Mouse (Mus musculus) adrenal gland, adult 2 months (tissue): Measurements from ENCODE around the gene Prpf18. TPM values are rescaled to one million over a fixed set of nuclear protein-coding genes. Genes with fewer than 3 reads are reported as not detected.
"Not testable (repeated sequence)": the region's sequence is repeated elsewhere in the genome, so short reads cannot be mapped to it uniquely, and the experiment has no call there.

Experiments
- DNase-seq: peaks from one replicate; pipeline ENCODE4 v3.0.0; 2021
- polyA plus RNA-seq: library from polyadenylated mRNA; depleted of rRNA; stranded (reverse); fragments of >200 nt; gene quantifications from 2 replicates; pipeline ENCODE4 v1.2.3, GENCODE M21; 2012
- total RNA-seq, 2 experiments: library from RNA; stranded (reverse); gene quantifications; 2 replicates each; pipeline ENCODE4 v1.2.3; 2021

Gene Prpf18
- total and polyA plus RNA-seq, 3 experiments = 4.6 to 41.5 (median 36.9) TPM

- DNase-seq = not testable (repeated sequence)
Measured at GRCm38 (mm10) chr2:4614276-4614929, 37.5 kb downstream of the Prpf18 start.

- DNase-seq = no peak
Measured at GRCm38 (mm10) chr2:4611704-4612103, 40.2 kb downstream of the Prpf18 start.

- no peak for DNase-seq
Measured at GRCm38 (mm10) chr2:4611295-4611694, 40.6 kb downstream of the Prpf18 start.

- no peak for DNase-seq
Measured at GRCm38 (mm10) chr2:4609433-4609832, 42.5 kb downstream of the Prpf18 start.

GRCm38 (mm10) chr2:4608253-4608652 is 43.7 kb downstream of the Prpf18 start:
- DNase-seq = no peak

GRCm38 (mm10) chr2:4606559-4606958 is 45.4 kb downstream of the Prpf18 start:
- DNase-seq = no peak

- no peak for DNase-seq
Measured at GRCm38 (mm10) chr2:4603361-4603945, 48.5 kb downstream of the Prpf18 start.

GRCm38 (mm10) chr2:4601034-4601890 is 50.7 kb downstream of the Prpf18 start:
- DNase-seq = peak; percentile 68

GRCm38 (mm10) chr2:4596992-4597391 is 54.9 kb downstream of the Prpf18 start:
- no peak for DNase-seq

GRCm38 (mm10) chr2:4593878-4594387 is 58.0 kb downstream of the Prpf18 start:
- no peak for DNase-seq

- DNase-seq = peak; percentile 78
Measured at GRCm38 (mm10) chr2:4593433-4593832, 58.5 kb downstream of the Prpf18 start.

GRCm38 (mm10) chr2:4592666-4593065 is 59.2 kb downstream of the Prpf18 start:
- DNase-seq = no peak

GRCm38 (mm10) chr2:4591647-4592046 is 60.3 kb downstream of the Prpf18 start:
- DNase-seq = no peak

GRCm38 (mm10) chr2:4587685-4588409 is 64.1 kb downstream of the Prpf18 start:
- no peak for DNase-seq

GRCm38 (mm10) chr2:4586245-4586644 is 65.7 kb downstream of the Prpf18 start:
- no peak for DNase-seq

- DNase-seq = no peak
Measured at GRCm38 (mm10) chr2:4584252-4584651, 67.7 kb downstream of the Prpf18 start.

- DNase-seq = no peak
Measured at GRCm38 (mm10) chr2:4582930-4583329, 69.0 kb downstream of the Prpf18 start.

GRCm38 (mm10) chr2:4580666-4581065 is 71.2 kb downstream of the Prpf18 start:
- no peak for DNase-seq

GRCm38 (mm10) chr2:4579357-4580068 is 72.4 kb downstream of the Prpf18 start:
- no peak for DNase-seq

GRCm38 (mm10) chr2:4578291-4578690 is 73.6 kb downstream of the Prpf18 start:
- DNase-seq = no peak

- no peak for DNase-seq
Measured at GRCm38 (mm10) chr2:4575975-4576374, 75.9 kb downstream of the Prpf18 start.
